Mouse (Mus musculus) ES-E14 (cell line): ENCODE results near the gene Cited4. TPM values are rescaled to one million over a fixed set of nuclear protein-coding genes. Genes with fewer than 3 reads are reported as not detected.

Source experiments
- DNase-seq: peaks from one replicate; pipeline ENCODE4 v3.0.0-alpha.2; 2013; ENCODE audit warnings: low read depth, low spot score
- H3K27ac ChIP-seq: 2 replicates; pipeline ENCODE4 v1.5.1; 2012; ENCODE audit warnings: low read depth, mild to moderate bottlenecking, low read length, moderate library complexity, mixed read lengths; ENCODE audit not compliant: poor library complexity, insufficient read depth, severe bottlenecking
- H3K36me3 ChIP-seq: 2 replicates; pipeline ENCODE4 v1.6.1; 2012; ENCODE audit warnings: mild to moderate bottlenecking, low read length, moderate library complexity, mixed read lengths; ENCODE audit not compliant: control insufficient read depth, poor library complexity, insufficient read depth, severe bottlenecking
- H3K4me1 ChIP-seq, 2 experiments: fragments of 150-350 bp in 1 of 2; sonication (generic) in 1 of 2; 2 replicates each; pipeline ENCODE4 v1.6.1; 2012; ENCODE audit warnings: low read length in 2 of 2, mild to moderate bottlenecking in 1 of 2, mixed read lengths in 1 of 2; ENCODE audit not compliant: control insufficient read depth in 2 of 2, insufficient read depth in 2 of 2, poor library complexity in 1 of 2
- H3K4me3 ChIP-seq, 2 experiments: fragments of 150-350 bp in 1 of 2; sonication (generic) in 1 of 2; 2 replicates each; pipeline ENCODE4 v1.5.1; 2012; ENCODE audit warnings: low read length in 2 of 2, low read depth in 1 of 2, mild to moderate bottlenecking in 1 of 2, mixed read lengths in 1 of 2; ENCODE audit not compliant: insufficient read depth in 1 of 2, poor library complexity in 1 of 2, severe bottlenecking in 1 of 2
- H3K9ac ChIP-seq: 2 replicates; pipeline ENCODE4 v1.6.1; 2012; ENCODE audit warnings: low read depth, mild to moderate bottlenecking, low read length, mixed read lengths; ENCODE audit not compliant: poor library complexity, insufficient read depth, severe bottlenecking
- H3K9me3 ChIP-seq: fragments of 150-350 bp; sonication (generic); 2 replicates; pipeline ENCODE4 v1.6.1; 2012; ENCODE audit warnings: low read depth, mild to moderate bottlenecking, low read length; ENCODE audit not compliant: control insufficient read depth, insufficient read depth
- CHD2 ChIP-seq: IDR thresholded peaks from 2 replicates; pipeline ENCODE4 v1.6.1; 2014; ENCODE audit warnings: mild to moderate bottlenecking, low read depth, low read length, inconsistent platforms
- HCFC1 ChIP-seq: IDR thresholded peaks from 2 replicates; pipeline ENCODE4 v1.6.1; 2012; ENCODE audit warnings: low read length, inconsistent platforms, borderline replicate concordance; ENCODE audit not compliant: insufficient read depth
- MAFK ChIP-seq: IDR thresholded peaks from 2 replicates; pipeline ENCODE4 v1.6.1; 2014; ENCODE audit warnings: mild to moderate bottlenecking, low read depth, low read length, inconsistent platforms; ENCODE audit not compliant: insufficient read depth
- ZC3H11A ChIP-seq: IDR thresholded peaks from 2 replicates; pipeline ENCODE4 v1.6.1; 2012; ENCODE audit warnings: low read depth, mild to moderate bottlenecking, inconsistent platforms, low read length, borderline replicate concordance
- ZNF384 ChIP-seq: IDR thresholded peaks from 2 replicates; pipeline ENCODE4 v1.6.1; 2012; ENCODE audit warnings: low read depth, low read length, inconsistent platforms
- in situ Hi-C, 2 experiments: fragments of 600-800 bp; cut with MboI; formaldehyde crosslinking; loops; one replicate each; pipeline ENCODE4 v1.15.1; 2025; ENCODE audit warnings: low sequenced_read_pairs in 2 of 2, inconsistent platforms in 1 of 2; ENCODE audit not compliant: unreplicated experiment in 2 of 2
- total RNA-seq: library from RNA; depleted of rRNA; stranded (reverse); fragments of 300-350 nt; gene quantifications from 2 replicates; pipeline ENCODE4 v1.2.3, GENCODE M21; 2012

Cited4 gene
- total RNA-seq, 1 experiment = 3.7 TPM

GRCm38 (mm10) chr4:120635351-120635750 lies 31.0 kb upstream of the Cited4 start:
- in situ Hi-C loops = no loop called here
- Histone ChIP-seq H3K9ac (no peak overlapping the region), H3K9me3 (no peaks in the 10 kb centered on the region), H3K4me1 (no peaks in the 10 kb centered on the region), H3K36me3 (no peaks in the 10 kb centered on the region), H3K4me3 (no peak overlapping the region), H3K27ac (no peak overlapping the region)
- no peak for TF ChIP-seq ZC3H11A
- no peak for TF ChIP-seq MAFK
- no peak for TF ChIP-seq CHD2
- TF ChIP-seq ZNF384 = no peak
- no peak for TF ChIP-seq HCFC1
- no peak for DNase-seq

GRCm38 (mm10) chr4:120641946-120642345 lies 24.4 kb upstream of the Cited4 start:
- in situ Hi-C loops = no loop called here

GRCm38 (mm10) chr4:120643899-120644298 lies 22.5 kb upstream of the Cited4 start:
- no peak for DNase-seq
- Histone ChIP-seq H3K36me3 (no peaks in the 10 kb centered on the region), H3K4me3 (no peak overlapping the region), H3K27ac (no peak overlapping the region), H3K4me1 (no peaks in the 10 kb centered on the region), H3K9ac (no peak overlapping the region), H3K9me3 (no peaks in the 10 kb centered on the region)
- in situ Hi-C loops = no loop called here
- TF ChIP-seq CHD2 = no peak
- TF ChIP-seq ZNF384 = no peak

More at GRCm38 (mm10) chr4:120641946-120642345, 24.4 kb upstream of the Cited4 start:
- Histone ChIP-seq H3K9me3 (no peaks in the 10 kb centered on the region), H3K4me3 (no peak overlapping the region), H3K36me3 (no peaks in the 10 kb centered on the region), H3K4me1 (no peaks in the 10 kb centered on the region), H3K9ac (no peak overlapping the region), H3K27ac (no peak overlapping the region)
- no peak for DNase-seq
- TF ChIP-seq CHD2 (no peak), ZNF384 (no peak), HCFC1 (no peak), ZC3H11A (no peak), MAFK (no peak)

DNA sequence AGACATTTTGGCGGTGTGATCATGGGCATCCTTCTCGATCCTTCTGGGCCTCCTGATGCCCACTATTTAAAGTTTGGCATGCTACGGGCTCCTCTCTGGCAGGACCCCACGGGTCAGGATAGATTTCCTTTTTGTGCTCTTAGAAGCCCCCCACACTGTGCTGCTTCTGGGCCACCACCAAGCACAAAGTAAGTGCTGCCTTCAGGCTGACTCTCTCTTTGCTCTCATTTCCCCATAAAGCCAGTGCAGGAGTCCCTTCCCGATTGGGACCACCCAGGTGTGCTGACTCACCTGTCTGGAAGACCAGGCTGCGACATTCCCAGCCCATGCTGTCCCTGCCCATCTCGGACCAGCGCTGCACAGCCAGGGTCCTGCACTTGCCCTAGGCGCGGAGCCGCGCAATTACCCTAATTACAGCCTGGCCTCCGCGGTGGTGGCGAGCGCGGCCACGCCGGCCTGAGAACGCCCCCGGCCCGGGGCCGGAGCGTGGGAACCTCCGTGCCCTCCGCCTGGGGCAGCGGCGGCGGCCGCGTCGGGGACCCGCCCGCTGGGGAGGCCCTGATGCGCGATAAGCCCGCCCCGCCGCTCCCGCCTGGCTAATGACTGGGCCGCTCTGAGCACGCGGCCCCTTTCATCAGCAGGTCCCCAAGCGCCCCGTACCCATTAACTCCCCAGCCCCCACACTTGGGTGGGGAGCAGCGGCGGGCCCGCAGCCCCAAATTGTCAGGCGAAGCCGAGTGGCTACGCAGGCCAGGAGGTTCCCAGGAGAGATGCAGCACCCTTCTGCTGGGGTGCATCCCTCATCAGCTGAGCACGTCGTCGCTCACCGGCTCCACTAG lies 16.8 kb upstream of the Cited4 start:
- Histone ChIP-seq H3K27ac (no peak overlapping the region), H3K9ac (peak overlapping the region; percentile 42)
- no peak for DNase-seq

More for the DNA sequence above, 16.8 kb upstream of the Cited4 start:
- Histone ChIP-seq H3K9me3 (no peaks in the 10 kb centered on the region), H3K4me1 (no peaks in the 10 kb centered on the region), H3K36me3 (no peaks in the 10 kb centered on the region), H3K4me3 (peak overlapping the region; percentile 60 to 63)
- 0 out of 2 replicates have a peak, but pooled peaks have one; percentile 40 for TF ChIP-seq MAFK
- TF ChIP-seq CHD2 = no peak
- no peak for TF ChIP-seq ZC3H11A
- in situ Hi-C loops = no loop called here
